Mouse (Mus musculus): ENCODE measurements around the gene Stpg1.

DNA sequence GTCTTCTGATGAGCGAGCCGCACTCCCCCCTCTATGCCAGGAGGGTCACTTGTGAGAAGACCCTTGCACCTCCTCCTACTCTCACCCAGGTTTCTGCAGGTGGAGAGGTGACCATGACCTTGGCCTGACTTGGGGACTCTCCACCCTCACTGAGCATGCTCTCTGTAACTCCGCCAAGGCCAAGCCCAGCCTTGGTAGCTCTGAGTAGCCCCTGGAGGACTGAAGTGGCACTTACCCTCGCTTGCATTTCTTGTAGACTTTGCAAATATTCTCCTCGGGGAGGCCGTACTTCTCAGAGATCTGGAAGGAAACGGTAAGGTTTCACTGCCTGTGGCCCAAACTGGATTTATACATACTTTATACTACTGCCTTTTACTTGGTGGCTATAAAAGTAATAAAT, 51.4 kb downstream of the Stpg1 start:
- no peak for TF ChIP-seq GATA1 (IDR thresholded peaks at IDR 0.05; ENCODE audit: low read length)
- no peak for TF ChIP-seq TAL1 (IDR thresholded peaks at IDR 0.05; ENCODE audit: low read length)
